Mouse (Mus musculus): ENCODE measurements at regions not wholly inside any gene's neighbourhood (a gene's known extent, or its start where the extent isn't known, plus 50 kb on each side); places are given as distances from the start of the nearest gene placed in this dataset.
A peak's percentile ranks its signal among the peaks of the same experiment; 100 is the strongest.

GRCm38 (mm10) chr11:19073265-19073664, 54.5 kb upstream of the Meis1 start:
- no peak for DNase-seq

- DNase-seq = no peak
Measured at GRCm38 (mm10) chr11:19073887-19074564, 55.2 kb upstream of the Meis1 start.

DNA sequence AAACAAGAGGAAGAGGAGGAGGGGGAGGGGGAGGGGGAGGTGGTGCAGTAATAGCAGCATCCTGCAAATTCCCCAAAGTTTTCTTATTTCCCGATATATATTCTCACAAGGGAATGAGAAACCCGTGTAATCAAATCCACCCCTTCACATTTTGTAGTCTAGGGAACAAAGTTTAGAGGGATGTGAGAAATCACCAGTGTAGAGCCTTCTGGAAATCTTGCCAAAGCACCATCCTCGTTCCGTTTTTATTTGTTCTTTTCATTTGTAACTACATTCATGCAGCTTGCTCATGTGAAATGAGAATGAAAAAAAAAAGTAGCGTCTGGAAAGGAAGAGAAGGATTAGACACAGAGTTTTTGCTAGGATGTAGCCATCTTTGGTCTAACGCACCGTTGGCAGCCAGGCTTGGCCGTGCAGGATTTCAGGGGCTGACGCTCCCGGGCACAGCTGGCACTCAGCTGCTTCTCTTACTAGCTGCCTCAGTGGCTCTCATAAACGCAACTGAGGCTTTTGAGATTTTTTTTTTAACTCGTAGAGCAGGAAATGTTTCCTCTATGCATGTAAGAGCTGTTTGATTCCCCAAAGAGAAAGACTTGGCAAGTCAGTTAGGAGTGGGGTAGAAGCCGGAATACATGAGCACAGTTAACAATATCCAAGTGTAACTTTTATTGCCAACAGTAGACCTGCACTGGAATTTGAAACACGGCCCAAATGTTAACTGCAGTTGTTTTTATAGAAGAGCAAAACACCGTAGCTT, 72.5 kb upstream of the Meis1 start:
- DNase-seq = no peak

- DNase-seq = no peak
Measured at GRCm38 (mm10) chr11:19092967-19093745, 74.4 kb upstream of the Meis1 start.

GRCm38 (mm10) chr11:19093749-19094148, 75.0 kb upstream of the Meis1 start:
- no peak for DNase-seq

DNA sequence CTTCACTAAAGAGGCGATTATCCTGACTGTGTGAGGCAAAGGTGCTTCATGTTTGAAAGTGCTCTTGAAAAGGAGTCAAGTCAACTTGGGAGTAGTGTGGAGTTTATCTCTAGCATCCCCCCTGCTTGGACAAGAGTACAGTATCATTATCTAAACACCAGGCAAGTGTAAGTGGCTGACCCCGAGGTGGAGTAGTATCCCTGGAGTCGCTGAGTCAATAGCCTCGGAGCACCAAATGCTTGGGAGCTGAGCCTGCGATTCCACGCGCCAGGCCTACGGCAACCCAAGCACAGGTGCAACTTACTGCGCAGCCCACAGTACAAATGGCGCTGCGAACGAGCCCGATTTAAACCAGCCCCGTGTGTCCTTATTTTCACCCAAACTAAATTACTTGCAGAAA, 75.4 kb upstream of the Meis1 start:
- no peak for DNase-seq

- DNase-seq = no peak
Measured at GRCm38 (mm10) chr11:19102981-19103568, 84.3 kb upstream of the Meis1 start.

DNA sequence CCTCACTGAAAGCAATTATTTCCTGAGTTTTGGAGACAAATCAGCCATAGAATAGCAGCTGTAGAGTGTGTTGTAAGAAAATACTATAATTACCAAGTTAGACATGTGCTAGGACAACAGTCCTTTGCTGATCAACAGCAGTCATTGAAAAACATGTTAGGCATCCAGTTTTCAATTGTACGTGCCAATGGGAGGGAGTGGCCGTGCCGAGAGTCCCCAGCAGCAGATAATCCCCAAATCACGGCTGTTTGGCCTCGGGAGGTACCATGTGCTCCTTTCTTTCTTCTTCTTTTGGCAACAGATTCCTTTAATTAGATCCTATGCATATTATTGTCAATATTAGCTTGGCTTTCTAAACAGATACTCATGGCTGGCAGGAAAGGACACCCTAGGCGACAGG, 88.4 kb upstream of the Meis1 start:
- DNase-seq = no peak

- DNase-seq = no peak
Measured at GRCm38 (mm10) chr11:19109055-19109454, 90.3 kb upstream of the Meis1 start.

GRCm38 (mm10) chr11:19111916-19112575, 93.3 kb upstream of the Meis1 start:
- peak; percentile 73 for DNase-seq

GRCm38 (mm10) chr11:19117121-19117520, 98.3 kb upstream of the Meis1 start:
- DNase-seq = no peak

GRCm38 (mm10) chr11:19118258-19118657, 99.5 kb upstream of the Meis1 start:
- no peak for DNase-seq

DNA sequence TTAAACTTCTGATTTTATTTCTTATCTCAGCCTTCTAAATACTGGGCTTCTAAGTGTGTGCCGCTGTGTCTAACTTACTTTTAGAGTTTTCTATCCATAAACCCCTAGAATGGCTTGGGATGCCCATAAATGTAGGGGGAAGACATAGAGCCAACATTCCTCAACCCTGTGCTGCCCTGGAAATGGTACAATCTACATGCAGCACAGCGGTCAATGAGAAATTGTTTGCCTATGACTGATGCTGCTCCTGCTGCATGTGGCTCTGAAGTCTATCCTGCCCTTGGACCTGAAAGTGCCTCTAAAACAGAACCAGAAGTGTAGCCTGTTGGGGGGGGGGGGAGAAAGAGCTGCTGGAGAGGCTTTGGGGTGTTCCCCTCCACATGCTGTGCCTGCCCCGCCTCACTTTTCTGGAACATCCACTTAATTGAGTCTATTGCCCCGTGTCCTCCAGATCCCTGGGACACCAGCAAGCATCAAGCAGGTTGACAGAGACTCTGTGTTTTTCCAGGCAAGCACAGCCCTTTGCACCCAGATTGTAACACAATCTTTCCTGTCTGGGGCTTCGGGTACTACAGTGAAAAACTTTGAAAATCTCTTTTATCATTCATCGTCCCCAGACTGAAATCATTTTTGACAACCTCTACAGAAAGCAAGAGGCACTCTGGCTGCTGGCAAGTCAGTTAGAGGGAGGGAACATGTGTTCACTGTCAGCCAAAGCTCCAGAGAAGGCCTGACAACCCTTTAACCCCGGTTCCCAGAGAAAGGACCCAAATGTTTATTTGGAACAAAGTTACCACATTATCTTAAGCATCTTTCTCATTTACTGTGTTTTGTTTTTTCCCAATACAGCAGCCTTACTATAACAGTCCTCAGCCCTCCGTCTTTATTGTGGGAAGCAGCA, 101.4 kb upstream of the Meis1 start:
- DNase-seq = peak; percentile 47

DNA sequence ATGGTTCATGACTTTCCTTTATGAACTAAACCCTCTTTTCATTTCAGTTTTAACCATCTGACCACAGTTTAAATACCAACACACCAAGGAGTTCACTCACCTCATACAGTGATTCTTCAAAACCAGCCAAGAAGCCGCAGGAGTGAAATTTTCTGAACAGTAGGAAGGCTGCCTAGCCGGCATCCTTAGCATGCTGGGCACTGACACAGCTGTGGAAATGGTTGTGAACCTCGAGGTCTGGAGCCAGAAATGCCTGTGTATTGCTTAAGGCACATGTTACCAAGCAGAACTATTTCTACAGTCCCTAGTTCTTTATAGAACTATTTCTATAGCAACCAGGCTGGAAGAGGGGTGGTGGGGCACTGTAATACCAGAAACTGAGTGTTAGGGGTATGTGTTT, 102.1 kb upstream of the Meis1 start:
- peak; percentile 14 for DNase-seq

GRCm38 (mm10) chr11:19135375-19136050, 116.7 kb upstream of the Meis1 start:
- DNase-seq = no peak

DNA sequence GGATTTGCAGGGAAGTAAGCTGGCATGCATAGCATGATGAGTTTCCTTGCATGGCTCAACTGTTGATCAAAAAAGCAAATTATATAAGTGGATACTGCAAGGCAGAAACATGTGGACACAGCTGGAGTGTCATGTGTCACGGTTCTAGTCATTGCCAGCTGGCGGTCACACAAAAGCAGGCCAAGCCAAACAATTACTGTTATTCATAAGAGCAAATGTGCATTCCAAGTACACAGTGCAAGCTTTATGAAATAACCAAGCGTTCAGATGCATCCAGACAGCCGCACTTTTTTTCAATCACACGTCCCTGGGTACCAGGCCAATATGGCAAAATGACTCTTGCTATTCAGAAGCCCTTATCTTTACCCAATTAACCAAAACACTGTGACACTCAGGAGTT, 119.6 kb upstream of the Meis1 start:
- peak; percentile 80 for DNase-seq

DNA sequence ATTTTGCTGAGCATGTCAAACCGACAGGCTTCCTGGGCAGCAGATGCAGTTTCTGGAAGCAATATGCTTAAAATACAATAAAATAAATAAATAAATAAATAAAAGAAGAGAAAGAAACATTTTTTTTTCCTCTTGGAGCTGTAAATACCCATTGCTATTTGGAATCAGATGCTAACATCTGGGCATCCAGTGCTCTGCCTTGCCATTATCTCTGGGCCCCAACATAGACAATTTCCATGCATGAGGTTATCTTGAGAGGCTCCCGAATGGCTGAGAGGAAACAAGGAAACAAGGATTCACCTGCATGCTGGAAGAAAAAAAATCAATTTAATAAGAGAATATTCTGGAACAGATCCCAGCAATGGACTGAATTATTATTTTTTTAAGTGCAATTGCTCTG, 120.0 kb upstream of the Meis1 start:
- no peak for DNase-seq

GRCm38 (mm10) chr11:19143267-19144000, 124.6 kb upstream of the Meis1 start:
- DNase-seq = peak; percentile 33

DNA sequence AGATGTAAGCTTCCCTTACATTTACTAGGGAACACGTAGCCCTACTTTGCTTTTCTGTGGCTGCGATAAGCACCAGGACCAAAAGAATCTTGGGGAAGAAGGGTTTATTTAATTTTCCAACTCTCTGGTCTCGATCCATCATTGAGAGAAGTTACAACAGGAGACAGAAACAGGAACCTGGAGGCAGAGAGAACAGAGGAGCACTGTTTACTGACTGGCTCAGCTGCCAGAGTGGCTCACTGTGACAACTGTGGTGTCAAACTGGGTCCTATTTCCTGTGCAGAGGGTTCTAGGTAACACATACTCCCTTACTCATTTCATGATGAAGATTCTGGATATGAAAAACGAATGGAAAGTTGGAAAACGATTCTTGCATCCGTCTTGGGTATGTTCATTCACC, 125.7 kb upstream of the Meis1 start:
- no peak for DNase-seq

DNA sequence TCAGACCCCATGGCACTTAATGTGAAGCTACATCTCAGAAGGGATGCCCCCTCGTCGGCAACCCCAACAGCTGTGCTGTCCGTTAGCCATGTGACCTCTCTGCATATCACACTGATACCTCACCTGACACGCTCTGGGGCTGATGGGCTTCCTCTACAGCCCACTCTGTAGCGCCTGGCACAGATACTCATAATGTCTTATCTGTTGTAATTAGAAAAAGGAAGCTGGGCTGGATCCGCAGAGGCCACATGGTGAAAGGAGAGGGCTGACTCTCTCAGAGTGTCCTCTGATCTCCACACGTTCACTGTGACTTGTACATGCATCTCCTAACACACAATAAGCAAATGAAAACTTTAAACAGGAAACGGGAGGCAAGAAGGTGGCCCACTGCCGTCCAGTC, 126.5 kb upstream of the Meis1 start:
- no peak for DNase-seq
